Mouse (Mus musculus) stomach, postnatal 0 days (tissue): ENCODE results near the gene Tenm3.

Experiments
- CTCF ChIP-seq: IDR thresholded peaks from 2 replicates; pipeline ENCODE4 v1.5.1; 2016; ENCODE audit warnings: antibody characterized with exemption, low read depth, mild to moderate bottlenecking, moderate library complexity
- EP300 ChIP-seq: optimal IDR thresholded peaks from 2 replicates; pipeline ENCODE3; 2016; ENCODE audit warnings: antibody characterized with exemption

GRCm38 (mm10) chr8:48553791-48554288, 289.9 kb downstream of the Tenm3 start:
- TF ChIP-seq CTCF (no peak), EP300 (no peak)
